Mouse (Mus musculus): ENCODE results near the gene Lig1. TPM values are rescaled to one million over a fixed set of nuclear protein-coding genes. Genes with fewer than 3 reads are reported as not detected.
"Not testable (repeated sequence)": the region's sequence is repeated elsewhere in the genome, so short reads cannot be mapped to it uniquely, and the experiment has no call there.

Lig1 gene
- total RNA-seq (2021), result 1 to 10 TPM in 1 of 2 experiments, under 1 TPM in 1; 0.91 to 1.4 TPM
- long read RNA-seq, experiment 1, result 0 reads
- long read RNA-seq, experiment 2, partial matches to known transcripts, result 0 of 2 reads
- long read RNA-seq, experiment 2, other reads (novel, unspliced or antisense), result 2 of 2 reads

DNA sequence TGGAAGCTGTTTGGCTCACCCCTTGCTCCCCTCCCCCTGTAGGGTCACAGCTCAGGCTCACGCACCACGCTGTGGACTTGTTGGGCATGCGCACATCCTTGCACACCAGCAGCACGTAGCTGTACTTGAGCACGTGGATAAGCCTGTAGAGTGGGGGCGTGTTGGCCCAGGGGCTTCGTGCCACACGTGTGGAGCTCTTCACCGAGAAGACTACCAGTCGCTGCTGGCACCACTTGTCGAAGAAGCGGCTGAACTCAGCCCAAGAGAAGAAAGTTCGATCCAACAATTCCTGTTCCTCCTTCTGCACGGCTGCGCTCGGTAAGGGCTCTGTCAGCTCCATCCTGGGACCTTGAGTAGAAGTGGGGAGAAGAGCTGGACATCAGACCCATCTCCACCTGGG lies at the start of gene Lig1:
Lig1 (plus strand) TSS at position 203 of the 400 bp plus-strand sequence.
- no peak for DNase-seq (ENCODE audit: low spot score)

GRCm38 (mm10) chr7:13260746-13261700 lies 16.1 kb upstream of the Lig1 start:
- peak; percentile 7 for DNase-seq (ENCODE audit: low spot score)

DNA sequence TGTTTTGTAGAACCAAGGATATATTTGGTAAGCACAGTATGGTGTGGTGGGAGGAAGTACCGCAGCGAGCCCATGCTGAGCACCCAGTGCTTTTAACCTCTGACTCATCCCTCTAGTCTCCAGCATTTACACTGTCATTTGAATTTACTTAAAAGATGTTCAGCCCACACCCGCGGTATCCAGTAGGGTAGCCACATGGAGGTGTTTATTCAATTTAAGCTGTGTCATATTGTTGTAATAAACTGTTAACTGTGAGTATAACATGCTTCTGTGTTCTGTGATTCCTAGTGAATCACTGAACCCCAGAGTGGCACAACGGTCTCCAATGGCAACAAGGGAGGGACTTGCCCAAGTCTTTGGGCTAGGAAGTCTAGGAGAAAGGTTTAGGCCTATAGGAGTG lies 13.2 kb upstream of the Lig1 start:
- DNase-seq (ENCODE audit: low spot score), result no peak

- no peak for DNase-seq (ENCODE audit: low spot score)
These were observed 12.7 kb upstream of the Lig1 start for GRCm38 (mm10) chr7:13264396-13264795.

DNA sequence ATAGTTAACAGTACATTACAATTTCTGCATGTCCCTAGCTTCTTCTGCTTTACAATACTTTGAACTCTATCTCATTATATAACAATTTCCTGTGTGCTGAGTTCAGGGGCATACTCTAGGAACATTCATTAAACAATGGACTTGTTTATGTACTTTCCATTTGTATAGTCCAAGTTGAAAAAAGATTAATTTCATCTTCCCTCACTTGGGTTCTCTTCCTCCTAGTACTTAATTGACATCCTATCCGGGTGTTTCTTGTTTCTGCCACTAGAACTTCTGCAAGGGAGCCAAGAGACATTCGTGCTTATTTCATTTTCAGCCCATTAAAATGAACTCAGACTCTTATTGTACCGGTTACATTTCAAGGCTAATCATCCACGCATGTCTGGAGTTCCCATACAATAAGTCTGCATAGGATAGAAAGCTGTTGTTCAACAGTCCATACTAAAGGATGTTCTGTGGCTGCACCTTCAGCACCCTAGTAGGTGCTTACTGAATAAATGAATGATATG lies 8.3 kb upstream of the Lig1 start:
- no peak for DNase-seq (ENCODE audit: low spot score)

DNA sequence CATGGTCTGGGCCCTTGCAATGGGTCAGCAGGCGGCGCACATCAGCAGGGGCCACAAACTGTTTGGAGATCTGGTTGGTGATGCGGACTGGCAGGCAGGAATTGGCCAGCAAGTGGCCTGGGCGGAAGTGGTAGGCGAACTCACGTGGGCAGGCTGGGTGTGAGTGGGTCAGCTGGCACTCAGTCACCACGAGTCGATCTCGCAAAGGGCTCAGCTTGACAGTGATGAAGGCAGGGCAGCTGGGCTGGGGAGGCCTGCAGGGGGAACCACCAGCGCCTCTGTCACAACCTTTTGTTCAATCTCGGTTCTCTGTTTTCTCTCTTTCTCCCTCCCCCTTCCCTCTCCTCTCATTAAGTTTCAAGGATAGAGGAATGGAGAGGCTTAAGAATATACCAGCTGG lies 7.7 kb upstream of the Lig1 start:
- DNase-seq (ENCODE audit: low spot score), result no peak

- no peak for DNase-seq (ENCODE audit: low spot score)
These were observed 5.4 kb upstream of the Lig1 start for GRCm38 (mm10) chr7:13271704-13272103.

- DNase-seq (ENCODE audit: low spot score), result no peak
These were observed 750 bp downstream of the Lig1 start for GRCm38 (mm10) chr7:13277833-13278232.

- peak; percentile 93 for DNase-seq (ENCODE audit: low spot score)
These were observed 1.3 kb downstream of the Lig1 start, which contains the start of gene Zswim9 for GRCm38 (mm10) chr7:13278308-13278891. TSS of gene Zswim9 (minus strand) at chr7:13278721.

DNA sequence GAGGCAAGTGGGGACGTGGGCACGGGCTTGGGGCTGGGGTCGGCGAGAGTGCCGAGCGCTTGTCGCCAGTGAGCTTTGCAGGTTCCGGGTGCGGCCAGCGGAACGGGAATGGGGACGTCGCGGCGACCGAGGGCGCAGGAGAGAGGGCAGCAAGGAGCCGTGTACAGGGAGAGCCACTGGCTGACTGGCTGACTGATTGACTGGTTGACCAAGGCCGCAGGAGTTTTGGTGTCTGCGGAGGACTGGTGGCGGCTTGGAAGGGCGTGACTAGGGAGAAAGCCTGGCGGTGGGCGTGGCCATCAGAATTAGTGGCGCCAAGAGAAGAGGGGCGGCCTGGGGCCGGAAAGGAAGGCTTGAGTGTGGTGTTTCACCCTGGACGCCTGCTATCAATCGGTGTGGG lies 1.9 kb downstream of the Lig1 start:
- DNase-seq (ENCODE audit: low spot score), result not testable (repeated sequence)

GRCm38 (mm10) chr7:13288621-13289020 lies 11.5 kb downstream of the Lig1 start:
- DNase-seq (ENCODE audit: low spot score), result no peak

DNA sequence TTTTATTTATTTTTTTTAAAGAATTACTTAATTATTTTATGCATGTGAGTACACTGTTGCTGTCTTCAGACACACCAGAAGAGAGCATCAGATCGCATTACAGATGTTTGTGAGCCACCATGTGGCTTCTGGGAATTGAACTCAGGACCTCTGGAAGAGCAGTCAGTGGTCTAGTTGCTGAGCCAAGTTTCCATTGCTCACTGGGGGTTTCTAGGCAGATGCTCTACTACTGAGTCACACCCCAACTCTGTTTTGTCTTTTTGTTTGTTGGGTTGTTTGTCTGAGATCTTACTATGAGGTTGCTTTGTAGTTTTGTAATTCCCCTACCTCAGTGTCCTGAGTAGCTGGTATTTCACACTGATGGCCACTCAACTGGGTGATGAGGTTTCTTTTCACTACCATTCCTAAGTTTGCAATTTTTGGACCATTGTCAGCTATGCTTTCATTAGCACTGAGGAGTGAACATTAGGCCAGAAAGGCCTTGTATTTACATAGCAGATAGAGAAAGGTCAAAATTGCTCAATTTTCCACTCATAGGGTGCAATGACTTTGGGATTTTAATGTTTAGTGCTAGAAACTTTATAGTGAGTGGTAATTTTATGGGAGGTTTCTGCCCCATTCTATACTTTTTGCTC lies 13.1 kb downstream of the Lig1 start:
- no peak for DNase-seq (ENCODE audit: low spot score)

DNA sequence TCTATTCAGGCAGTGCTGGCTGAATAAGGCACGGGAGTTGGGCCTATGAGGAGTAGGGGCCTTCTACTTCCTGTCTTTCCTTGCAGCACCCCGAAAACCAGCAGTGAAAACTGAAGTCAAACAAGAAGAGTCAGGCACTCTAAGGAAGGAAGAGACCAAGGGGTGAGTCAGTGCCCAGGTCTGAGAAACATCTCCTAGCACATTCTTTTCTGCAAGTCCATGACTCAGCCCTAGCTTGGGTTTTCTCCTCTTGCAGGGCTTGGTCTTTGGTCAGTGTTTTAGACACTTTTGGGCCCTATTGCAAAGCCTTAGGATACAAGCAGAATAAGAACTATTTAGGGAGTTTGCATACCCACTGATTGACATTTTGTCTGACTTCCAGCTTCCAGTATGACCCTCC lies 14.3 kb downstream of the Lig1 start:
- DNase-seq (ENCODE audit: low spot score), result no peak

DNA sequence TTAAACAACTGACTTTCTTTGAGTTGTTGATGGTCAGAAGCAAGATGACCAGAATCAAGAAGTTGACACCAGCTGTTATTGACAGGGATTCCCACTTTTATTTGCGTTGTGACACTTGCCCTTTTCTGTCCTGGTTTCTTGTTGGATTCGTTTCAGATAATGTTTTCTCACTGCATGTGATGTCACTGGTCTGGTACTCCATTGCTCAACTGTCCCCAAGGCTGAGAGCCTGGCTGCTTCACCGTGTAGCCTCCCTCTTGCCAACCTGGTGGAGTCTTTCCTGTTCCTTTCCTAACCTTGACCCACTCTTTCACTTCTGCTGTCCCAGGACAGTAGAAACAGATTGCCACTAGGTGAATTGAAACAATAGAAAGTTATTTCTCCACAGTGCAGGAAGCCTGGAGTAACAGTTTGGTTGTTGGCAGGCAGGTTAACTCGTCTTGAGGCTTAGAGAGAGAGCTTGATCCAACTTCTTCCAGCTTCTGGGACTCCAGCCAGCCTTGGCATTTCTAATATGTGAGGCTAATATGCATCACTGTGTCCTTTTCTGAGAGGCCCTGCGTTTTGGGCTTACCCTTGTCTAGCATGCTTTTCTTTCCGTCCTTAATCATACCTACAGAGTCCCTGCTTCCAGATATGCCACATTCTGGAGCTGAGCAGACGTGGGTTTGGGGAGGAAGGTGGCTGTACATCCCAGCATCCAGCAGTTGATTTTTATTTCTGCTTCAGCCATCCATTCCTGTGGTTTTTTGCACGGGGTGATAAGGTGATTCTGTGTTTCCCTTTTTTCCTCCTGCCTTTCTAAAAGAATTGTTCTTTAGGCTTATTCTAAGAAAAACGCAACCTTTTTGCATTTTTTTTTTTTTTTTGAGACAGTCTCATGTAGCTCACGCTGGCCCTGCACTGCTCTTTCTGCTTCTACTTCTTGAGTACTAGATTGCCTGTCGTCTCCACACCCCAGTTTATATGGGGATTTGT lies 17.1 kb downstream of the Lig1 start:
- peak; percentile 23 for DNase-seq (ENCODE audit: low spot score)

GRCm38 (mm10) chr7:13295256-13295655 lies 18.2 kb downstream of the Lig1 start:
- no peak for DNase-seq (ENCODE audit: low spot score)

DNA sequence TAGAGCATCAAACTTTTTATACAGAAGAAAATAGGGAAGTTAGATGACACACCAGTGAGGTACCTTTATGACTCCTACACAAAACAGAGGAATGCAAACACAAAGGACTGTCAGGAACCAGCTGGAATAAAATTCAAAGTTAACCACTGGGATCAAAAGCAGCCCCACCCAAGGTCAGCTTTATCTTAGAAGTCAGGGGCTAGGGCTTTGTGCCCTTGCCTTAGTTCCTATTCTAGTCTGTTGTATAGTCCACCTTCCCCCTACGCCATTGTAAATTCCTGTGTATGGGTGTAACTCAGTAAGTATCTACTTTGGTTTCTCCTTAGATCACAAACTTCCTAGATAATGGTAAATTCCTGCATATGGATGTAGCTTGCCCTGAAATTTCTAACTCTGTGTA lies 20.6 kb downstream of the Lig1 start:
- no peak for DNase-seq (ENCODE audit: low spot score)

DNA sequence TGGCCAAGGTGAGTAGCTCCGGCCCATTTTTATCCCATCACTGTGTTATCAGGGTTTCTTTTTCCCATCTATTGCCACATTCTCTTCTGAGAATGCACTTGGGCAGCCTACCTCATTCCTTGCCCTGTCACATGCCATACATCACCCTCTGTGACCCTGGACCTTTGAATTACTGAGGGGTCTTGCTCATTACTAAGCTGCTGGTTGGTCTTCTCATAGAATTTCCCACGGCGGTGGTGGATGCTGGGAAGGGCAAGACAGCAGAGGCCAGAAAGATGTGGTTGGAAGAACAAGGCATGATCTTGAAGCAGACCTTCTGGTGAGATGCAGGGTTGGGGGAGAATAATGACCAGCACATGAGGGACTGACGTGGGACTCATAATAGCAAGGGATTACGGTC lies 21.7 kb downstream of the Lig1 start:
- no peak for DNase-seq (ENCODE audit: low spot score)

DNA sequence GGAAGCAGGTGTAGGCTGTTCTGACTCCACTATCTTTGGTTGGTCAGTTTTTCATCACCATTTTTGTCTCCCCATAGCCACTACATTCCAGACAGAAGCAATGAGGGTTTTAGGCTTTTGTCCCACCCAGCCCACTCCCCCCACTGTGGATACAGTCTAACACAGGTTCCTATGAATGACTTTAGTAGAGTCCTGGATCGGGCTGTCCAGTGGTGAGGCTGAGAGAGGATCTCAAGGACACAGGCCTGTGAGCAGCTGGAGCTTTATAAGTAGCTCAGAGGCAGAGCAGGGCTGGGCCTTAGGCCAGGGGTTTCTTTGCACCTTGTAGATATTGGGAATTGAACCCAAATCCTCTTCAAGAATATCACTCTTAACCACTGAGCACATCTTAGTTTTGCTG lies 24.6 kb downstream of the Lig1 start:
- no peak for DNase-seq (ENCODE audit: low spot score)

DNA sequence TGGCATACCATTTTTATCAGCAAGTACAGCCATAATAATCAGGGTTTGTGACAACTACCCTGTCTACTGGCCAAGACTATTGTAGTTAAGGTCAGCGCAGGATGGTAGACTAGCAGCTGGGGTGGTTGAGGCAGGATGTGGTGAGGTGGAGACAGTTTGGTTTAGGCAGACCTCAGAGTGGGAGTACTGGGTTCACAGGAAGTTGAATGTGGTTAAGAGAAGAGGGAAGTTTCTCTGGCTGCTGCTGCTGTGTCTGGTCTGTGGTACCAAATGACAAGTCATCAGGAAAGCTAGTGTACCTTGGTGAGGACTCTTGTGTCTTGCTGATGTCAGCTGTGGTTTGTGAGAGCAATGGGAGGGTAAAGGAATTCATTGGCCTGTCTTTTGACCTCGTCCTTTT lies 25.7 kb downstream of the Lig1 start:
- DNase-seq (ENCODE audit: low spot score), result no peak

GRCm38 (mm10) chr7:13303372-13303771 lies 26.3 kb downstream of the Lig1 start:
- no peak for DNase-seq (ENCODE audit: low spot score)

DNA sequence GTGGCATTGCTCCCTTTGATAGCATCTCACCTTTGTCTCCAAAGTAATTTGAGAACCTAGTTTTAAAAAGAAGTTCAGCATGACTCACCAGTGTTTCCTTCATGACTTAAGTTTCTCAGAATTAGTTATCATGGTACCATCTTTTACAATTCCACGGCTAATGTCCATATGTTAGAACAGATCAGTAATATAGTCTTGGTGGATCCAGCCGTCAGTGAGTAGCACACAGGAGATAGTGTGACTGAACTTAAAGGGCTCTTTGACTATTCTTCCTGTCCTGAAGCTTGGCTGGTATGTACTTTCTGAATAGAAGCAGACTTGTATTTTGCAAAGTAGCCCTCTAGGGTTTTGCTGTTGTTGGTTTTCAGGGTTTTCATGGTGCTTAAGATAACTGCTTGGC lies 32.3 kb downstream of the Lig1 start:
- no peak for DNase-seq (ENCODE audit: low spot score)

All from gastrocnemius, adult 18-20 months (tissue).